Mouse (Mus musculus) urinary bladder, postnatal 10 days (tissue): Measurements from ENCODE around the gene Dgkg.

Experiments
- DNase-seq: peaks from one replicate; pipeline ENCODE4 v3.0.0; 2022; ENCODE audit warnings: low spot score

The Dgkg gene

GRCm38 (mm10) chr16:22645256-22645655 lies 11.8 kb downstream of the Dgkg start:
- no peak for DNase-seq

GRCm38 (mm10) chr16:22643460-22643859 lies 13.6 kb downstream of the Dgkg start:
- no peak for DNase-seq

GRCm38 (mm10) chr16:22642953-22643352 lies 14.1 kb downstream of the Dgkg start:
- no peak for DNase-seq

- no peak for DNase-seq
Measured at GRCm38 (mm10) chr16:22642054-22642453, 15.0 kb downstream of the Dgkg start.

GRCm38 (mm10) chr16:22641588-22641987 lies 15.4 kb downstream of the Dgkg start:
- no peak for DNase-seq

- no peak for DNase-seq
Measured at GRCm38 (mm10) chr16:22637311-22637710, 19.7 kb downstream of the Dgkg start.

GRCm38 (mm10) chr16:22635706-22636105 lies 21.3 kb downstream of the Dgkg start:
- no peak for DNase-seq

GRCm38 (mm10) chr16:22633063-22633462 lies 24.0 kb downstream of the Dgkg start:
- DNase-seq = no peak

- DNase-seq = no peak
Measured at GRCm38 (mm10) chr16:22630351-22630750, 26.7 kb downstream of the Dgkg start.

GRCm38 (mm10) chr16:22629900-22630299 lies 27.1 kb downstream of the Dgkg start:
- no peak for DNase-seq

GRCm38 (mm10) chr16:22625987-22626386 lies 31.0 kb downstream of the Dgkg start:
- DNase-seq = no peak

- no peak for DNase-seq
Measured at GRCm38 (mm10) chr16:22625412-22625811, 31.6 kb downstream of the Dgkg start.

- DNase-seq = no peak
Measured at GRCm38 (mm10) chr16:22622286-22622685, 34.7 kb downstream of the Dgkg start.

GRCm38 (mm10) chr16:22621299-22621920 lies 35.6 kb downstream of the Dgkg start:
- DNase-seq = no peak

GRCm38 (mm10) chr16:22618424-22619056 lies 38.5 kb downstream of the Dgkg start:
- no peak for DNase-seq

GRCm38 (mm10) chr16:22615805-22616204 lies 41.2 kb downstream of the Dgkg start:
- no peak for DNase-seq

GRCm38 (mm10) chr16:22613186-22614073 lies 43.6 kb downstream of the Dgkg start:
- DNase-seq = no peak

- DNase-seq = no peak
Measured at GRCm38 (mm10) chr16:22608046-22608445, 49.0 kb downstream of the Dgkg start.

- DNase-seq = no peak
Measured at GRCm38 (mm10) chr16:22606989-22607388, 50.0 kb downstream of the Dgkg start.

GRCm38 (mm10) chr16:22602399-22602798 lies 54.6 kb downstream of the Dgkg start:
- no peak for DNase-seq

GRCm38 (mm10) chr16:22601756-22602155 lies 55.3 kb downstream of the Dgkg start:
- DNase-seq = no peak

- DNase-seq = no peak
Measured at GRCm38 (mm10) chr16:22600108-22600699, 56.8 kb downstream of the Dgkg start.

GRCm38 (mm10) chr16:22598741-22599140 lies 58.3 kb downstream of the Dgkg start:
- DNase-seq = no peak
